Mouse (Mus musculus): ENCODE data around the gene Lyrm7. TPM values are rescaled to one million over a fixed set of nuclear protein-coding genes. Genes with fewer than 3 reads are reported as not detected.

Lyrm7 gene
- polyA plus RNA-seq, 1 experiment, result 0.15 TPM

DNA sequence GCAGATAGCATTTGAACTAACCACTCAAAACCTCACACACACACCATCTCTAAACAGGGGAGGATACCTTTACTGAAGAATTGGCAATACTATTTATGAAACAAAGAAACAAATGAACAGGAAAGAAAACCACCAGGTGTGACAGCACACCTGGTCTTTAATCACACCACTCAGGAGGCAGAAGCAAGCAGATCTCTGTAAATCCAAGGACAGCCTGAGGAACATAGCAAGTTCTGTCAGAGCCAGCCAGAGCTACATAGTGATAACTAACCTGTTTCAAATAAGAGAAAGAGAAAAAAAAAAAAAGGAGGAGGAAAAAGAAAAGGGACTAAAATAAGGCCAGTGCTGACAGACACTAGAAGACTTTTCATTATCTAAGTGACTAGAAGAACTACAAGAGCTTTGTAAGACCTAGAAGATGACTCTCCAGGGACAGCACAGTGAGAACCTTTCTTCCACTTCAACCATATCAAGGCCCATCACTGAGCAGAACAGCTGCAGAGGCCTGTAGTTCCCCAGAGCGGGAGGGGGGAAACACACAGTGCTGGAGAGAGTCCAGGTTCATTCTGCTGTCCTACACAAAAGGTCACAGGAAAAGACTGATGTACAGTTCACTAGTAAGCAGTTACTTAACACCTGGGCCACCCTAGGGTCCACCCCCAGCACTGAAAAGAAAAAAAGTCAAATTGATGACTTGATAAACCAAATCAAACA, 82.4 kb downstream of the Lyrm7 start:
- H3K4me3 ChIP-seq (ENCODE audit: low read depth, low read length), result no peak overlapping the region
- no peaks in the 10 kb centered on the region for H3K36me3 ChIP-seq (ENCODE audit: control insufficient read depth, insufficient read depth, low read length)
- no peak overlapping the region for H3K27ac ChIP-seq (ENCODE audit: insufficient read depth, low read depth, low read length)
- no peaks in the 10 kb centered on the region for H3K27me3 ChIP-seq (ENCODE audit: control insufficient read depth, insufficient read depth, low read length)
- no peak for TF ChIP-seq POLR2A (IDR thresholded peaks at IDR 0.05; ENCODE audit: low read depth, low read length)
- no peak for TF ChIP-seq CTCF (IDR thresholded peaks at IDR 0.05; ENCODE audit: extremely low read depth, insufficient read length, insufficient replicate concordance, low read depth, low read length)
- WGBS, result 18% methylated on average over 1 of the region's 1 CpGs
- peaks cover 9% of the 10 kb centered on the region; the same call in 1 of the 2 replicates for H3K4me1 ChIP-seq (ENCODE audit: control insufficient read depth, insufficient read depth, insufficient read length, low read length)

DNA sequence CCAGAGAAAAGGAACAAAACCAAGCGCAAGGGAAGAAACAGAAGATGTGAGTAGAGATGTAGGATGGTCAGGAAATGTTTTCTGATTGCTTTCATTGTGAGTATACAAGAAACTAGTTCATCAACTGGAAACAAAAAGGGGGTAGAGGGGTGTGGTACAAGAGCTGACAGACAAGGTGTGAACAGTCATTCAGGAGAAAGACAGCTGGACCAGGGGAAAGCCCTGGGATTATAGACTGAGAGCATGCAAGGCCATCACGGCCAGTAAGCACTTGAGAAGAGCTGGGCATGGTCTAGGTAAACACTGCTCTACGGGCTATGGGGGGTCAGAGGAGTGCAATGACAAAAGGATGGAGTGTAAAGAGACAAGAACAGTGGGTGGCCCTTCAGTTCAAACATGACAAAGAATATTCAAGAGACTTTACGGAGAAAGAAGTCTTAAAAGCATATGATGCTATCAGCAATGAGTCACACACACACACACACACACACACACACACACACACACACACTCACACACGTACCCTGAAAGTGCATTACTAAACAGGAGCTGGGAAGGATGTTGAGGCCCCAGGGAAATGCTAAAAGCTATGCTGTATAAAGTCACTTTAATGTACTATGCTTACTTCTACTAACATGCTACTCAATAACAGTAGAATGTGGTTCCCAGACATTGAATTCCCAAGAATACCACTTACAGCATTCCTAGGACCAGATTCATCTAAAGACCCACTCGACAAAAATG, 83.2 kb downstream of the Lyrm7 start:
- Histone ChIP-seq H3K4me1 (ENCODE audit: control insufficient read depth, insufficient read depth, insufficient read length, low read length) (peaks cover 9% of the 10 kb centered on the region; the same call in 1 of the 2 replicates), H3K27me3 (ENCODE audit: control insufficient read depth, insufficient read depth, low read length) (no peaks in the 10 kb centered on the region), H3K27ac (ENCODE audit: insufficient read depth, low read depth, low read length) (peak overlapping the region; percentile 25; the same call in 1 of the 2 replicates), H3K4me3 (ENCODE audit: low read depth, low read length) (no peak overlapping the region), H3K36me3 (ENCODE audit: control insufficient read depth, insufficient read depth, low read length) (no peaks in the 10 kb centered on the region)
- TF ChIP-seq POLR2A (IDR thresholded peaks at IDR 0.05; ENCODE audit: low read depth, low read length) (no peak), CTCF (IDR thresholded peaks at IDR 0.05; ENCODE audit: extremely low read depth, insufficient read length, insufficient replicate concordance, low read depth, low read length) (no peak)
- 70% methylated on average over 6 of the region's 6 CpGs for WGBS

Other genes starting within 250 kb of the Lyrm7 start
- 23.2 and 69.2 TPM in 2 replicates for gene Cdc42se2, start 73.2 kb downstream of the Lyrm7 start, polyA plus RNA-seq (2012; rRNA removed)
- gene Hint1, start 5.5 kb upstream of the Lyrm7 start, polyA plus RNA-seq (2012; rRNA removed), result 371 and 593 TPM in 2 replicates
- 52.2 and 90.3 TPM in 2 replicates for gene Gpx3, start 41.5 kb upstream of the Lyrm7 start, polyA plus RNA-seq (2012; rRNA removed)
- 47.9 and 122 TPM in 2 replicates for gene Tnip1, start 102.0 kb upstream of the Lyrm7 start, polyA plus RNA-seq (2012; rRNA removed)
- 23.1 and 30.1 TPM in 2 replicates for gene Anxa6, start 172.5 kb upstream of the Lyrm7 start, polyA plus RNA-seq (2012; rRNA removed)
- gene Ccdc69, start 217.2 kb upstream of the Lyrm7 start, polyA plus RNA-seq (2012; rRNA removed), result 1.1 and 1.7 TPM in 2 replicates
- 16.6 and 24.2 TPM in 2 replicates for gene Gm2a, start 237.2 kb upstream of the Lyrm7 start, polyA plus RNA-seq (2012; rRNA removed)